Mouse (Mus musculus) gastrocnemius, postnatal 10 days (tissue): Measurements from ENCODE around the gene D1Ertd622e. TPM values are rescaled to one million over a fixed set of nuclear protein-coding genes. Genes with fewer than 3 reads are reported as not detected.

Source experiments
- DNase-seq: peaks from one replicate; pipeline ENCODE4 v3.0.0; 2021; ENCODE audit warnings: mixed read lengths
- long read RNA-seq, 2 experiments: library from polyadenylated mRNA; stranded (forward); transcript quantifications; one replicate each; pipeline ENCODE4 v2.0.0; 2021
- total RNA-seq, 2 experiments: library from RNA; stranded (reverse); gene quantifications; 2 replicates each; pipeline ENCODE4 v1.2.3; 2021

Gene D1Ertd622e
- 10 to 100 TPM; 32.3 to 38.3 TPM for total RNA-seq
- long read RNA-seq, experiment 1, full-length matches to known transcripts = 37 of 46 reads
- long read RNA-seq, experiment 1, partial matches to known transcripts = 1 of 46 reads
- long read RNA-seq, experiment 1, other reads (novel, unspliced or antisense) = 8 of 46 reads
- long read RNA-seq, experiment 2, full-length matches to known transcripts = 25 of 33 reads
- long read RNA-seq, experiment 2, partial matches to known transcripts = 0 of 33 reads
- long read RNA-seq, experiment 2, other reads (novel, unspliced or antisense) = 8 of 33 reads

DNA sequence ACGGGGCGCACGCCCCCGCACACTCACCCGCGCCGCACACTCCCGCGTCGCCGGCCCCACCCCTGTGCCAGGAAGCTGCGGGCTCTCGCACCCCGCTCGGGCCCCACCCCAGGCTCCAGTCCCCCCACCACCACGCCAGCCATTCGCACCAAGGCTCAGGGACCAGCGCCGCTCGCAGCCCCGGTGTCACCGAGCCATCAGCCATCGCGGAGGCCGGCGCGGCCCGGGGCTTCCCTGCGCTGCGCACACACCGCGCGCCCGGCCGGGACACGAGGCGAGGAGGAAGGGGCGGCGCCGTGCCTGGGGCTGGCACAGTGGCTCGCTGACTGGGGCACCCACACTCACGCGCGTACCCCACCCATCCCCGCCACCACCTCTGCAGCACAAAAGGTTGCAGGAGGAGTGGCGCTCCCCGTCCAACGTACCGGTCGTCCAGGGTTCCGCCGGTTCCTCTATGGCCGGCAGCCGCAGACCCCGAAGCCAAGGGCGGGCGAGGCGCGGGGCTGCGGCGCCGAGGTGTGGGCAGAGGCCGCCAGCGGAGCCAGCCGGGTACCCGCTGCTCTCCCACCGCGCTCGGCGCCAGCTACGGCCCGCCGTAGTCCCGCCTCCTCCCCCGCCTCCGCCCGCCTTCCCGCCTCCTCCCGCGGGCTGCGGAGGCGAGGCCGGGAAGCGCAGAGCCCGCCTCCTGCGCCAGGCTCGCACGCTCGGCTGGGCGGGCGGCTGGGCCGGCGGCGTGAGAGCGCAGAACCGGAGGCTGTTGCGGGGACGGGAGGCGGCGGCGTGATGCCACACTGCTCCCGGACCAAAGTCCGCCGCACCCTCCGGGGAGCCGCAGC is at the start of gene D1Ertd622e:
Gene D1Ertd622e, minus strand, starts transcription at position 669 of the 836 bp plus-strand sequence.
- peak; percentile 76 for DNase-seq

DNA sequence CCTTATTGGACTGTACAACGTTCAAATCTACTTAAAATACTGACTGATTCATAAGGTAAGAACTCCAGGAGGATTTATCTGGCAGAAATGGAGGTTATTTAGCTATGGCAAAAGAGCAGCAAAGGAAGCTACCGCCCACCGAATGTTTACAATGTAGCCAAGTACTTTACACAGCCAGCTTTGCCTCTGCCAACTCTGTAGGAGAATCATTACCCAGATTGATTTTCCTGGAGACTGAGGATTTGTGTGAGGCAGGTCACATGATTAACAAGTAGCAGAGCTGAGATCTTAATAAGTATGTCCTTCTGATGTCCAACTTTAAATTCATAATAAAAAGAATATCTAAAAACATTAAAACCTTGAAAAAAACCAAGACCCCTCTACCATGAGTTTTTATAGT is 48.6 kb upstream of the D1Ertd622e start:
- no peak for DNase-seq

DNA sequence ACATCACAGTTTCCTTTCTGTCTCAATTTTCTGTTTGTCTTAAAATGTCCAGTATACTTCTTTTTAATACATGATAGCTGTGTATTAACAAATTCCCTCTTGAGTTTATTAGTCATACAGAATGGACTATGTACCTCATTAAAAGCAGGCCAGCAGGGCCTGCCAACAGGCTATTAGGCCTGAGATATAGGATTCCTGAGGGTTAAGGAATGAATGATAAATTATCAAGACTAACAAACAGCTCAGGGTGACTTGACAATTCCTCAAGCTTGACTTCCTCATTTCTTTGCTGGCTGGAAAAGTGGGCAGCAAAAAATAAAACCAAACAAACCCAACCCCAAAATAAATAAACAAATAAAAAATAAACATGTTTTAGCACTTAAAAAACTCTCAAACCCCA is 43.5 kb upstream of the D1Ertd622e start:
- no peak for DNase-seq

DNA sequence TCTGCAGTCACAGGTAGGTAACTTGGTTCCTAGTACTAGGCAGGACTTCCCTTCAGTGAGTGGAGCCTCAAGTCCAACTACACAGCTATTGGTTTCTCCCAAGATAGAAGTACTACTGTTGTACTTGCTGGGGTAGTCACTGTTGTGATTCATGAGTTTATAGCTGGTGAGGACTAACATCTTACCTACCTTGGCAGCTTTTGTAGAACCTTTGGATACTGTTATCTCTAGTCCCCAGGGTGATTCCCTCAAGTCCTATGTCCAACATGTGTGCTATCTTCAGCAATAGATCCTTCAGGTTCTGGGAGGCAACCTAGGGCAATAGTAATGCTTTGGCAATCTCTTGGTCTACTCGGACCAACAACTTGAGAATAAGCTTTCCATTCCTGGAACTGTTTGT is 42.8 kb upstream of the D1Ertd622e start:
- DNase-seq = no peak

DNA sequence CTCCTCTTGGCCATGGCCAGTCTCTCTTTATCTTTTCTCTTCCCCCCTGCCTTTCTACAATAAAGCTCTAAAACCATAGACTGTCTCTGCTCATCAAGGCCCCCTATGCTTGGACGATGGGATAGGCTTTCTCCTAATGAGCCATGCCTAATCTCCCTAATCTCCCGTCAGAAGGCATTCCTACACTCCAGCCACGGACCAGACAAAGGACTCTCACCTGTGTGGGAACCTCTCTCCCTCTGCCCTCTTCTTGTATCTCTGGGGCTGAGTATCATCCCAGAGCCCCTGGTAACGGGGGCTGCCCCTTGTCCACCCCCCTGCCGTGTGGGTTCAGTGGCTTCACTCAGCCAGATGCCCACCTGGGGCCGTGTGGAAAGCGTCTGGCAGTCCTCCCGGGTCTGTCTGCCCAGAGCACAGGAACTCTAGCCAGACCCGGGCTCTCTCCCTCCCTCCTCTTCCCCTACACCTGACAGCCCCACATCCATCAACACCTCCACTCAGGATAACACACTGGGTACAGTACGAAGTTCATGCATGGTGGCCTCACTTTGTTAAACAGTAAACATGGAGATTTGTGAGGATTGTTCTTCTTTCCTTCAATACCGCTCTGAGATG is 37.2 kb upstream of the D1Ertd622e start:
- no peak for DNase-seq

DNA sequence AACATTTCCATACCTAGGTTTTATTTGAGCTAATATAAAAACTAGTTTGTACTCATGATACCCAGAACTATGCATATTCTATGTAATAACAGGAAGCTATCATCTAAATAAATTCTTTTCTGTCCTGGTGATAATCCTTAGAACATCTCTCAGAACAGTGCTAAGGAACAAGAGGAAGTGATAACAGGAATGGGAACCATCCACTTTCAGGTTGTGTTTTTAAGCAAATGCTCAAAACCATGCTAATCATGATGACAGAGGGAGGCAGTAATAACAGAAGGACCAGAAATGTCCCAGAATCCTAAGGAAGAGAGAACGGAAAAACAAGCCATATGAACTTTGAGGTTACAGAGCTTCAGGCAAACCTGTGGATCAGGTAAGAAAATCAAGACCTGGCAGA is 35.4 kb upstream of the D1Ertd622e start:
- DNase-seq = no peak

DNA sequence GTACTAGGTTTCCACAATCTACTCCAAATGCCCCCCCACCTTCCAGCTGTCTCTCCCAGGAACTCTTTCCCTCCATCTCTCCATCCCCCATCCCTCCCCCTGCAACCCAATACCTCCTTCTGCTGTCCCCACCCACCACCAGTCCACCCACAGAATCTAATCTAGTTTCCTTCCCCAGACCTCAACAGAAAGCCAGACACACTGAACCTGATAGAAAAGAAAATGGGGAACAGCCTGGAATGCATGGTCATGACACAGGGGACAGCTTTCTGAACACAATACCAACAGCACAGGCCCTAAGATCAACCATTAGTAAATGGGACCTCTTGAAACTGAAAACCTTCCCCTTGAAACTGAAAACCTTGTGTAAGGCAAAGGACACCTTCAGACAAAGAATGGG is 32.0 kb upstream of the D1Ertd622e start:
- no peak for DNase-seq

DNA sequence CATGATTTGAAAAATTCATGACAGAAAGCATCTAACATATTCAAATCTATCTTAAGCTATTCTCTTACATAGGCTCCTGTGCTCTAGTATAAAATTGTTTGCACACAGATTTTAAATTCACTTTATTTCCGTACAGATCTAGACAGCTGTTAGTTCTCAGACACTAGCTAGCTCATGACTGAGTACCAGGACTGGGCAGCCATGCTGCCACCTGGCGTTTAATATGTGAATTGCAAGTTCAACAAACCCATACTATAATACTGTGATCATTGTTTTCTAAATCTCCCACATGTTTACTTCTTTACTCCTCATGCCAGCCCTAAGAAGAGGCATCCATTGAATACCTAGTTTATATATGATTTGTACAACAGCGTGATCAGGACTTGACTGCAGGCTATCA is 26.9 kb upstream of the D1Ertd622e start:
- DNase-seq = peak; percentile 26

DNA sequence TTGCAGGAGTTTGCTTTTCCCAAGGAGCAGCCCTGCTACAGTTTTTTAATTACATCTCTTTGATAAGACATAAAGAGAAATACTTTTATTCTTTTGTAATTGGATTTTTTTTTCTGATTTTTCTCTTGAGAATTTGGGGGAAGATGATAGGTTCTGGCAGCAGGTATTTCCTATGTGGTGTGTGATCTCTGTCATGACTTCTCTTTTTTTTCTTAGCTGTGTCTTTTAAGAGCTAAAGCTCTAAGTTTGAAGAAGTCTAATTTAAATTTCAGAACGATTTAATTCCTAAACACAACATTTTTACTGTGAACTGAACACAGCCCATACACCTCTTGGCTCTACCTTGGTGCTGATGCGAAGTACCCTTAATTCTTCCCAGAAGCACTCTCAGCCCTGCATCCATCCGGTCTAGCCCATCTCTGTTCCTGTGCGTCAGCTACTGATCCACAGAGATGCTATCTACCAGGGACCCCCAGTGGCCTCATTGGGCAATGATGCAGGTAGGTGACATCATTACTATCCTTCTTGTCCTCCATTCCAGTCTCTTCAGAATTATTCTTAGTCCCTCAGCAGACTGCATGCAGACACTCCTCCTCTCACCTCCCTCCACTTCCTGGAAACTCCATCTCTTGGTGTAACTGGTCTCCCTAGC is 14.8 kb upstream of the D1Ertd622e start:
- DNase-seq = no peak

DNA sequence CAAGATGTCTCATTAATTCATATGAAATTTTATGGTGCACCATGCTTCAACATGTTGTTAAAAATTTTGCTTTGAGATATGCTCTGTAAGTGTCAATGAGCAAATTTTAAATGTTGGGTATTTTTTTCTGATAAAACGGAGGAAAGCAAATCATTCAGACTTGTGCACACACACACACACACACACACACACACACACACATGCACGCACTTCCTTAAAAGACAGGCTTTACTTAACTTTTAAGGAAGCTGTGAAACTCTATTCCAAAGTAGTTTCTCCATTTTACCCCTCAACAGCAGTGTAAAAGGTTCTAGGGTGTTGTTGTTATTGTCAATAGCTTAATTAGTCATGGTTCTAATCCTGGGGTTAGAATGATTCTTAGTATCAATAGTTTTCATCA is 14.2 kb upstream of the D1Ertd622e start:
- no peak for DNase-seq

DNA sequence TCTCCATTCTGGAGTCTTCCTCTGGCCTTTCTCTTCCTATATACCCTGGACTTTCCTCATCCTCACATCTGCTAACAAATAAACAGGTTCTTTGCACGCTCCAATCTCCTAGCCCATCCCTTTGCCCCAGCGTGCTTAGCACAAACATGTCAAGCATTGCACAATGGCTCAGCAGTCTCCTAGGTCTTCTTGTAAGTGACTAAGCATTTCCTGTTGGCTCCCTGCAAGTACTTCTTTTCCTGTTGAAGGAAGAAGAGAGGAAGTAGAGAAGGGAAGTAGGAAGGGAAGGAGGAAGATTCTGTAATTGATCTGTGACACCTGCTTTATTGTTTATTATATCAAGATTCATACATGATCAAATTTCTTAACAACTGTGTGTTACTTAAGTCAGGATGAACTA is 11.0 kb upstream of the D1Ertd622e start:
- no peak for DNase-seq

DNA sequence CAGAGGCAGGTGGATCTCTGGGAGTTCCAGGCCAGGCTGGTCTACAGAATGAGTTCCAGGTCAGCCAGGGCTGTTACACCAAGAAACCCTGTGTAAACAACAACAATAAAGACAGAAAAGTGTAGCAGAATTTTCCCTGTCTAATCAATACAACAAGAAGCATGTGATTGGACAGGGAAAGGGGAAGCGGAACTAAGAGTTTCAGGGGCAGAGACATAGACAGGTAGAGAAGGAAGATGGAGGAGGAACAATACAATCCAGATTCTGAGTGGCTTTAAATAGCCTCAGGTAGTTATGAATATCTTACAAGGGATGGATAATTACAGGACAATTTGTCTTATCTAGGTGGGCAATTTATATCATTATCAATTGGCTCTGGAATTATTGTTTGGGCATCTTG is 5.4 kb upstream of the D1Ertd622e start:
- no peak for DNase-seq

DNA sequence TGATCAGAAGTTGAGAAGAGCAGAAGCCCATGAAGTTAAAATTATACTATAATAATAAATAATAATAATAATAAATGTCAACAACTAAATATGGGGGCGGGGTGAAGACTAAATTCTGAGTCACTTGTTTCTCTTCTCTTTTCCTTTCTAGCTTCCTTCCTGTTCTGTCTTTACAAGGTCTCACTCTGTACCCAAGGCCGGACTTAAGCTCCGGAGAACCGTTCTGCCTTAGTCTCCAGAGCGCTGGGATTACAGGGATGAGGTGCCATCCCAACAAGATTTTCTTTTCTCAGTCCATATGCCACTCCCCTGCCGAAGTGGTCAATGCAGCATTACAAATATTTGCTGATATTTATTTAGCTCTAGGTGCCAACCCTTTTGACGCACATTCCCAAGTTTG is 450 bp upstream of the D1Ertd622e start:
- DNase-seq = no peak

DNA sequence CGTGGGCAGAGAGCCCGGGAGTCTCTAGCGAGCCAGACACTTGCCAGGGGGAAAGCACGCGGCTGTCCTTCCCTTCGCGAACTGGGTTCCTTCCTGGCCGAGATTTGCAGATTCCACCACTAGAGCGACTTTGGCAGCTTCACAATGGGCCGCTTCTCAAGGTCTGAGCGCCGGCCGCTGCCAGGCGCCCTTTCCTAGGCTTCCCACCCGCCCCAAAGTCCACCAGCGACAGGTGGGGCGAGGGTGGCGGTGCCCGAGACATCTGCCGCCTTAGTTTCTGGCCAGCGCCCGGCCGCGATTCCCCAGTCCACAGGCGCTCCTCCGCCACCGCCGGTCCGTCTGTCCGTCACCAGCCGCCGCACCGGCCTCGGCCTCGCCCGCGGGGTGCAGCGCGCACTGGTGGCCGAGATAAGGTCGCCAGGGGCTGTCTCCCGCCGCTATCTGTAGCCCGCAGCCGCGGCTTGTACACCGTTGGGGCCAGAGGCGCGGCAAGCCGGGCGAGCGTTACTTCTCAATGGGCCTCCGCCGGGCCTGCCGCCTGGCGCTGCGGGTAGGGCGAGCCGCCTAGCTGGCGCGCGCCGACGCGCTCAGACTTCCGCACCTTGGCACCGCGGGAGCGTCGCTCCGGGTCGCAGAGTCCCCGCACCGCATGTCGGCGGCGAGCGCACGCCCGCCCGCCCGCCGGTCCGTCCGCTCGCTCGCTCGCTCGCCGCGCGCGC is 1.0 kb downstream of the D1Ertd622e start:
- peak; percentile 70 for DNase-seq

DNA sequence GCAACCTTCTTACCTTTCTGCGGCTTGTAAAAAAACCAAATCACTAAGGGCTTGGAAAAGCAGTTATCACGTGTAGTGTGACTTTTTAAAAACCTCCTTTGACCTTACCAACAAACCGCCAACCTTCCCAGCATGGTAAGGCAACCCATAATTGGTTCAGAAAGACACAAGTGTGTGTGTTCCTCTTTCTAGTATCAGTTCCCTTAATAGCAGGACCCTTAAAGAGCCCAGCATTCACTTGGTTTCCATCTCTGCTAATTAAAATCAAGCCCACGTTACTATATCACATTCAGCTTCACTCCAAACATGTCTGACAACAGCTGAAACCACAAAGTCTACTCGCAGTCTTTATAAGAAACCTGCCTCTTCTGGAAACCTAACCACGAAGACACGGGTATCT is 2.5 kb downstream of the D1Ertd622e start:
- no peak for DNase-seq

DNA sequence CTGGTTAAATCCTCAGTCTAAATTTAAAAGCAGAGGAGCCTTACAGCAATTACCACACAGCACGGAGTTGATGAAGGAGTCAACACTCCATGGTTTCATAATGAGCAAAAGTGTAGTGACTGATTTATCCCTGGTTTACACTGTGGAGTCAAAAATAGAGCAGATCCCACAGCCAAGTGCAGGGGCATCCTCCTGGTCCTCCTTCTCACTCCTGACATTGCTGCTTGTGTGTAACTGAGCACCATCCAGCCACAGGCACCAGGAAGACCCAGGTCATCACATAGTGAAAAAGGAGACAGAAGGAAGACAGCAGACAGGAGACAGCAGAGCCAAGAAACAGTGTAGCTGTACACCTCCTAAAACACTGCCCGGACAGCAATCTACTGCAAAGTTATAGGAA is 4.1 kb downstream of the D1Ertd622e start:
- no peak for DNase-seq

DNA sequence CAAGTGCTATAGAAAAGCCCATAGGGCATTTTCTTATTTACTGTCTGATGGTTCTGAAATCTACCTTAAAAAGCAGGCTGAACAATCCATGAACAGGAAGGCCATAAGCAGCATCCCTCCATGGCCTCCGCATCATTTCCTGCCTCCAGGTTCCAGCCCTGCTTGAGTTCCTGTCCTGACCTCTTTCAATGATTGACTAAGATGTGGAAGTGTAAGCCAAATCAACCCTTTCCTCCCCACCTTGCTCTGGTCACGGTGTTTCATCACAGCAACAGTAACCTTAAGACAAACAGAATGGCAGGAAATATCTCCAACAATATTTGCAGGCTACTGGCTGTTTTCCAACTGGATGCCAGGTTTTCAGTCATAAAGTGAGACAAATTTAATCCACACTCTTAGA is 4.7 kb downstream of the D1Ertd622e start:
- DNase-seq = no peak

DNA sequence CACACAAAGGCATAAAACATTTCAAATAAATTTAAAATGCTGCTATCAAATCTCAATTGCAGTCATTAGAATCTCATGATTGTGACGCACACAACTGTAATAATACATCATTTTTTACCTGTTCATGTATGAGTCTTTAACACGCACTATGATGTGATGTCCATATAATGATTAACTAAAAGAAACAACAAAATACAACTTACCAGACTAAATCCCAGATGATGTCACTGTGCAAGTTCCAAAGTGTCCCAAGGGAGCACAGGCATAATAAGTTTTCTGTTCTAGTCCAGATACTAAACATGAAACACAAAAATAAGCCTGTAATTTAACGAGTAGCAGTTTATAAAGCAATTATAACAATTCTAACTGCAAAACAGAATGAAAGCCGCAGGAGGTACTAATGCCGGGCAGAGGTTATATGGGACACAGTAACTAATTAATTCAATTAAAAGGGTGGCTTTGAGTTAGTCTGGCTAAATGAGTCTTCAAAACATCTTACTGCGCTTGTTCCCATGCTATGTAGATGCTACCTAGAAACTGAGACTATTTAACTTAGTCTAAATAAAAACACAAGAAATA is 7.4 kb downstream of the D1Ertd622e start:
- no peak for DNase-seq

DNA sequence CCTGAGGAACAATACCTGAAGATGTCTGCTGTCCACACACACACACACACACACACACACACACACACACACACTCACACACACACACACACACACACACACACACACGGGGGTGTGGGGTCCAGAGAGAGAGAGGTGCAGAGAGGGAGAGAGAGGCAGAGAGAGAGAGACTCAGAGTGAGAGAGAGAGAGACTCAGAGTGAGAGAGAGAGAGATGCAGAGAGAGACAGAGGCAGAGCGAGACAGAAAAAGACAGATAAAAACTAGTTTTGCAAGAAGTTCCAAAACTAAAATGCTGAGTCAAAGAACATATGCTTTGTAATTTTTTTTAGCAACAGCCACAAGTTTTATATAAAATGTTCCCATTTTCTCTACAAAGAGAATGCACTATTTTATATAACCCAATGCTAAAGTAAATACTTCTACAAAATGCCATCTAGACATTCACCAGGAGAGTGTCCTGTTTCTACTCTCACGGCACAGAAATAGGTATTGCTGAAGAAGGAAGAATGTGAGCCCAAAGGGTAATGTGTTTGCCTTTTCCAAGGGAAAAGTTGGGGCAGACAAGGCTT is 11.2 kb downstream of the D1Ertd622e start:
- no peak for DNase-seq

DNA sequence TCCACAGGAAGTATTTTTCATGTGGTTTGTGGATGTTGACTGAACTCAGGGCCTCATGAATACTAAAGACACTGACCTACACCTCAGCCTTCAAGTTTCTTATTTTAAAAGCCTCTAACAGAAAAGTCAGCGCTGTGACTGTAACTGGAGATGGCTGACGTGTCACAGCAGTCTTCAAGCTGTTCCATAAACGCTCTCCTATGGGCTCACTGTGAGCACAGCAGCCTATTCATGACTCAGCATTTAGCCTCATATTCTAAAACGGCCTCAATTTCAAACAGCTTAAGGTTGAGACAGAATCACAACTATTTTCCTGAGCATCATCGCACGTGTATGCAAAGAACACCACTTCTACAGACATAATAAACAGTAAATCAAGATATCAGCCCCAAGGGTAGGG is 11.8 kb downstream of the D1Ertd622e start:
- DNase-seq = no peak

DNA sequence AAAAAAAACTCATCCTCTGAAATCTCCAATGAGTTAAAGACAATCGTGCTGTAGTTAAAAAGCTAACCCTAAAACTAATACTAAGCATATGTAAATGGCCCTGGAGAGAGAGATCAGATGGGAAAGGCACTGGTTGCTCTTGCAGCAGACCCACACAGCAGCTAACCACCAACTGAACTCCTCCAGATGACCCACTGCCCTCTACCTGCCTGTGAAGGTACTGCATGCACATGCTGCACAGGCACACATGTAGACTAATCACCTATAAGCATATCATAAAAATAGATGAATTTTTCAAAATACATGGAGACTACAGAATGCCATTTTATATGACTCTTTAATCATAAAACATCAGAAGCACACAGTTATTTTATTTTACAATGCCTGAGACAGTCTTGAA is 14.8 kb downstream of the D1Ertd622e start:
- no peak for DNase-seq

DNA sequence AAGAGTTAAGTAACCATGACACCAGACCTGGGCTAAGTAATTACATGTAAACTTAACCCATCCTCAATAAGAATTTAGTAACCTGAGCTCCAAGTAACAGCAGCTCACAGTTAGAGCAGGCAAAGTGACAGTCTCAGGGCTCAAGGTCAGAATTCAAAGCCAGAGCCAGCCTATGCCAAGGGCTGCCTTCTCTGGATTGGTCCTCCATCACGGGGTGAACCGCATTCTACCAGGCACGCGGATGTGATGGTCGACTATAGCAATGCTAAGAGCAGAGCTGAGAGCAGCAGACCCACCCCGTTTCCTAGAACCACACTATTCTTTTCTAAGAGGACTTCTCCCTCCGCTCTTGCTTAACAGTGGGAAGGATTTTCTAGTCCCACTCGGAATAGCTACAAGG is 27.8 kb downstream of the D1Ertd622e start:
- no peak for DNase-seq
